Comparison of ENCODE assay signal across 8 mouse cellular contexts in the genomic region with DNA sequence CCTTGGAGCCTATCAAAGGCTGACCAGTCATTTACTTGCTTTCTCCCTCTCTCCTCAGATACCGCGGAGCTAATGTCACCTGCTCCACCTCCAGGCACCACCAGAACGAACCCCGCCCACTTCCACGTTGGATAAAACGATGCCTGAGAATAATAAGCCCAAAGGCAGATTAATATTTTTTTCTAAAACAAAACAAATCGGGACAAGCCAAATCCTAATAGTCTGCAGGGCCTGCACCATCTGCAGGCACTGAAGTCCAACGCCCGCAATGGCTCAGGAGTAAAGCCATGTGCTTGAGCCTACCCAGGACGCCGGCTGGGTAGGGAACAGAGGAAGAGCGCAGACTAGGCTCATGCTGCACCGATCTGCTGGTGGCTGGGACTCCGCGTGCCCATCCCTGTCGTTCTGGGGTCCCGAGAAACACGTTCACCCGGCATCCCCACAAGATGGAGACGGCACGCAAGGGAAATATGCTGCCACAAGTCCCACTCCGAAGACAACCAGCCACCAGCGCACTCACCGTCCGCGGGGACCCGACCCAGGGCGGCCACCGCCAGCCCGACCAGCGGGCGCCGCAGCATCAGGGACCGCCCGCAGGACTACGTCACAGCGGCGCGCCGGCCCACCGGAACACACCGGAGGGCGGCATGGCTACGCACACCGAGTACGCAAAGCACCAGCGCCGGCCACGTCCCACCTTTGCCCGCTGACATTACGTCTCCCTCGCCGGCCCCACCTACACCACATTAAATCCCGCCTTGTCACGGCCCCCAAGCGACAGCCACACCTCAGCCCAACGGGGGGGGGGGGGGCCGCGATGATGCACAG. TPM values are rescaled to one million over a fixed set of nuclear protein-coding genes. Genes with fewer than 3 reads are reported as not detected.
A peak's percentile ranks its signal among the peaks of the same experiment; 100 is the strongest.
DNase-seq lines count a peak whose midpoint lies in the region; ATAC-seq and TF ChIP-seq lines count a peak whose summit lies in the region.

No protein-coding gene starts in this region.

- ATAC-seq in hematopoietic stem cell, adult 5-6 weeks (replicated peaks in 1 of 2; ENCODE audit: insufficient read depth in 1 of 2, low FRiP score in 2 of 2, low TSS enrichment in 1 of 2, low read depth in 1 of 2, poor library complexity in 2 of 2, severe bottlenecking in 2 of 2), result peak; percentile 90 to 94
- ATAC-seq in lung, embryonic 16.5 days (ENCODE audit: low read depth), result peak; percentile 95

- peak; percentile 87 for TF ChIP-seq POLR2A in thymus, adult 2 months (IDR thresholded peaks at IDR 0.05; ENCODE audit: control insufficient read depth, extremely low read depth, insufficient read depth, low read length, poor library complexity)

- H3K27ac ChIP-seq in lung, embryonic 16.5 days (ENCODE audit: low read length), result peak overlapping the region; percentile 91
- H3K27ac ChIP-seq in thymus, adult 2 months (ENCODE audit: control insufficient read depth, insufficient read depth, low read length), result peak overlapping the region; percentile 23; the same call in 1 of the 2 replicates

- no peaks in the 10 kb centered on the region for H3K36me3 ChIP-seq in lung, embryonic 16.5 days (ENCODE audit: control insufficient read depth, insufficient read depth, low read length)
- no peaks in the 10 kb centered on the region for H3K36me3 ChIP-seq in thymus, adult 2 months (ENCODE audit: control insufficient read depth, insufficient read depth, low read length)

- H3K27me3 ChIP-seq in lung, embryonic 16.5 days (ENCODE audit: control insufficient read depth, insufficient read depth, low read depth, low read length), result no peaks in the 10 kb centered on the region
- no peaks in the 10 kb centered on the region for H3K27me3 ChIP-seq in thymus, adult 2 months (ENCODE audit: control insufficient read depth, insufficient read depth, low read length)

- no peaks in the 10 kb centered on the region for H3K9me3 ChIP-seq in lung, embryonic 16.5 days (ENCODE audit: control insufficient read depth, low read length)

- DNase-seq in MN1 (ENCODE audit: low spot score), result peak; percentile 96
- DNase-seq in cerebellum, adult 8-10 months, result peak; percentile 88
- DNase-seq in forelimb bud, embryonic 11.5 days (ENCODE audit: low read depth, low spot score), result peak; percentile 83
- DNase-seq in layer of hippocampus, adult 9-11 months, result peak; percentile 95
- peak; percentile 89 for DNase-seq in ovary, adult 18-20 months (ENCODE audit: low spot score)
- DNase-seq in thymus, adult 2 months, result peak; percentile 89

- H3K4me2 ChIP-seq in lung, embryonic 16.5 days (ENCODE audit: low read depth, low read length), result peak overlapping the region; percentile 88

- no peak; the same call in 1 of the 2 replicates for TF ChIP-seq CTCF in thymus, adult 2 months (IDR thresholded peaks at IDR 0.05; ENCODE audit: borderline replicate concordance, control insufficient read depth, extremely low read depth, insufficient read depth, low read length, poor library complexity)

- peak overlapping the region; percentile 76 for H3K4me3 ChIP-seq in lung, embryonic 16.5 days (ENCODE audit: low read length)
- peak overlapping the region; percentile 71 for H3K4me3 ChIP-seq in thymus, adult 2 months (ENCODE audit: control insufficient read depth, insufficient read depth, low read length)

- peaks cover 10% of the 10 kb centered on the region; the same call in 1 of the 2 replicates for H3K4me1 ChIP-seq in lung, embryonic 16.5 days (replicated peaks; ENCODE audit: control insufficient read depth, insufficient read depth, low read length)
- peaks cover 7% of the 10 kb centered on the region for H3K4me1 ChIP-seq in thymus, adult 2 months (replicated peaks; ENCODE audit: control insufficient read depth, insufficient read depth, low read length)

- under 1% methylated on average over 46 of the region's 59 CpGs for WGBS in lung, embryonic 16.5 days
- under 1% methylated on average over 59 of the region's 59 CpGs for WGBS in thymus, adult 2 months

- H3K9ac ChIP-seq in lung, embryonic 16.5 days (ENCODE audit: low read length), result peak overlapping the region; percentile 83

RNA-seq across cellular contexts. Expression of gene Guk1, which starts 0.6 kb away (rescaled TPM):
- total RNA-seq in hematopoietic stem cell, adult 5-6 weeks (2017), result 48.5 and 54.2 TPM in 2 replicates
- polyA plus RNA-seq in lung, embryonic 16.5 days (2015; fragmentation: Nextera tagmentation; extraction: Ambion mirVana), result 127 and 129 TPM in 2 replicates
- 56.8 and 79.8 TPM in 2 replicates for polyA plus RNA-seq in thymus, adult 2 months (2012; rRNA removed)

RNA-seq across cellular contexts. Expression of gene Gjc2, which starts 8.4 kb away (rescaled TPM):
- not detected in 2 replicates for total RNA-seq in hematopoietic stem cell, adult 5-6 weeks (2017)
- polyA plus RNA-seq in lung, embryonic 16.5 days (2015; fragmentation: Nextera tagmentation; extraction: Ambion mirVana), result 0.31 and 0.50 TPM in 2 replicates
- 0.23 and 0.66 TPM in 2 replicates for polyA plus RNA-seq in thymus, adult 2 months (2012; rRNA removed)

RNA-seq across cellular contexts. Expression of gene Mrpl55, which starts 10.8 kb away (rescaled TPM):
- total RNA-seq in hematopoietic stem cell, adult 5-6 weeks (2017), result 47.6 and 49.0 TPM in 2 replicates
- polyA plus RNA-seq in lung, embryonic 16.5 days (2015; fragmentation: Nextera tagmentation; extraction: Ambion mirVana), result 83.1 and 84.8 TPM in 2 replicates
- polyA plus RNA-seq in thymus, adult 2 months (2012; rRNA removed), result 40.2 and 42.0 TPM in 2 replicates

RNA-seq across cellular contexts. Expression of gene 2310033P09Rik, which starts 16.7 kb away (rescaled TPM):
- total RNA-seq in hematopoietic stem cell, adult 5-6 weeks (2017), result 16.6 and 23.1 TPM in 2 replicates
- polyA plus RNA-seq in lung, embryonic 16.5 days (2015; fragmentation: Nextera tagmentation; extraction: Ambion mirVana), result 35.2 and 37.0 TPM in 2 replicates
- 30.0 and 30.5 TPM in 2 replicates for polyA plus RNA-seq in thymus, adult 2 months (2012; rRNA removed)

RNA-seq across cellular contexts. Expression of gene Iba57, which starts 27.9 kb away (rescaled TPM):
- 5.6 and 6.1 TPM in 2 replicates for total RNA-seq in hematopoietic stem cell, adult 5-6 weeks (2017)
- 4.6 and 4.8 TPM in 2 replicates for polyA plus RNA-seq in lung, embryonic 16.5 days (2015; fragmentation: Nextera tagmentation; extraction: Ambion mirVana)
- polyA plus RNA-seq in thymus, adult 2 months (2012; rRNA removed), result 7.2 and 8.9 TPM in 2 replicates

Comparison
In these comparisons a context has a peak if more than half of its experiments do, and no peak if none do; other contexts are left out.
1. Peak in every context shown above with its lines: DNase-seq, ATAC-seq, H3K4me3 ChIP-seq and H3K27ac ChIP-seq.